Mouse (Mus musculus) limb, embryonic 15.5 days (tissue): ENCODE data around the gene Ptgs2. TPM values are rescaled to one million over a fixed set of nuclear protein-coding genes. Genes with fewer than 3 reads are reported as not detected.

ENCODE experiments used
- ATAC-seq: fragments of 200-750 bp; cut with Nextera tagmentation; 2 replicates; pipeline ENCODE4 v1.8.0; 2017; ENCODE audit warnings: low read depth, moderate TSS enrichment; ENCODE audit not compliant: insufficient number of reproducible peaks, low FRiP score, low TSS enrichment
- H3K27ac ChIP-seq: fragments of 300-500 bp; sonication (generic); 2 replicates; pipeline ENCODE4 v1.5.1; 2015; ENCODE audit warnings: moderate library complexity, mild to moderate bottlenecking, inconsistent platforms
- H3K27me3 ChIP-seq: fragments of 300-500 bp; sonication (generic); 2 replicates; pipeline ENCODE4 v1.6.1; 2015; ENCODE audit warnings: inconsistent platforms
- H3K36me3 ChIP-seq: fragments of 300-500 bp; sonication (generic); 2 replicates; pipeline ENCODE4 v1.6.1; 2015; ENCODE audit warnings: inconsistent platforms
- H3K4me1 ChIP-seq: fragments of 300-500 bp; sonication (generic); 2 replicates; pipeline ENCODE4 v1.6.1; 2015; ENCODE audit warnings: inconsistent platforms
- H3K4me2 ChIP-seq: fragments of 300-500 bp; sonication (generic); 2 replicates; pipeline ENCODE4 v1.6.1; 2015; ENCODE audit warnings: mild to moderate bottlenecking, inconsistent platforms
- H3K4me3 ChIP-seq: fragments of 300-500 bp; sonication (generic); 2 replicates; pipeline ENCODE4 v1.5.1; 2015; ENCODE audit warnings: mild to moderate bottlenecking, inconsistent platforms
- H3K9ac ChIP-seq: fragments of 300-500 bp; sonication (generic); 2 replicates; pipeline ENCODE4 v1.6.1; 2015; ENCODE audit warnings: inconsistent platforms
- H3K9me3 ChIP-seq: fragments of 300-500 bp; sonication (generic); 2 replicates; pipeline ENCODE4 v1.6.1; 2016; ENCODE audit warnings: inconsistent platforms
- WGBS: fragments of 180-500 bp; shearing (Covaris S2); methylation state at CpG from one replicate; pipeline ENCODE4 v1.1.7; 2015; 5-methylcytosine and 5-hydroxymethylcytosine counted together
- polyA plus RNA-seq: library from polyadenylated mRNA; unstranded; fragments of >200 nt; fragmentation: Nextera tagmentation; extraction: Ambion mirVana; gene quantifications from 2 replicates; pipeline ENCODE4 v1.2.1, GENCODE M21; 2015

The Ptgs2 gene
- polyA plus RNA-seq: 0.31 and 0.77 TPM in 2 replicates

DNA sequence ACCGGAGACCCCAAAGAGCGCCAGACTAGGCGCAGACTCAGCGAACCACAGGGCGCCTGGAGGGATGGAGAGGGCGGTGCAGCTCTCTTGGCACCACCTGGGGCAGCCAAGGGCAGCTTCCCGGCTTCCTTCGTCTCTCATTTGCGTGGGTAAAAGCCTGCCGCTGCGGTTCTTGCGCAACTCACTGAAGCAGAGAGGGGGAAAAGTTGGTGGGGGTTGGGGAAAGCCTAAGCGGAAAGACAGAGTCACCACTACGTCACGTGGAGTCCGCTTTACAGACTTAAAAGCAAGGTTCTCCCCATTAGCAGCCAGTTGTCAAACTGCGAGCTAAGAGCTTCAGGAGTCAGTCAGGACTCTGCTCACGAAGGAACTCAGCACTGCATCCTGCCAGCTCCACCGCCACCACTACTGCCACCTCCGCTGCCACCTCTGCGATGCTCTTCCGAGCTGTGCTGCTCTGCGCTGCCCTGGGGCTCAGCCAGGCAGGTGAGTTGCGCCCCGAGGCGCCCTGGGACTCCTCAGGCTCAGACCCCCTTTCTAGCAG is at the start of gene Ptgs2:
Gene Ptgs2, plus strand, starts transcription at position 242 of the 544 bp plus-strand sequence.
- no peaks in the 10 kb centered on the region for H3K27me3 ChIP-seq
- H3K4me1 ChIP-seq: peaks cover 11% of the 10 kb centered on the region
- H3K9ac ChIP-seq: peak within 1 kb of the TSS; percentile 26; the same call in 1 of the 2 replicates
- under 1% methylated on average over 26 of the region's 26 CpGs for WGBS
- H3K27ac ChIP-seq: no peak within 1 kb of the TSS
- no peaks in the 10 kb centered on the region for H3K9me3 ChIP-seq
- H3K36me3 ChIP-seq: no peaks in the 10 kb centered on the region
- peak within 1 kb of the TSS; percentile 80 for H3K4me2 ChIP-seq
- ATAC-seq: 0 out of 2 replicates have a peak, but pooled peaks have one; percentile 63
- H3K4me3 ChIP-seq: peak within 1 kb of the TSS; percentile 47

DNA sequence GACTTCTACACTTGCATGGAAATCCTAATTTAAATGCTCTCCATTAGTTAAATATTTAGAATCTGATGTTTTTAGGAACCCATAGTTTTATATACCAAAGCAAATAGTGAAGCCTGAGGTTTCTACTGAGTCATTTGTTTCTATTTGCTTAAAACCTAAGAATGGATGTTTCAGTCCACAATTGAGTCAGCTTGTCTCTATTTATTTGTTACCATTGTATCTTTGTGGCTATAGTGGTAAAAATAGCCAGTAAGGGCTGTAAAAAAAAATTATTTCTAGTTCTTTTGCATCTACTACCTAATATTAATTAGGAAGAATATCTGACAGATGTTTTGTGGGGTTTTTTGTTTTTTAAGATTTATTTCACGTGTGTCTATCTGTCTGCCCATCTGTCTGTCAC is 49.6 kb upstream of the Ptgs2 start:
- Histone ChIP-seq H3K9ac (no peak overlapping the region), H3K4me1 (no peaks in the 10 kb centered on the region), H3K4me2 (no peak overlapping the region), H3K4me3 (no peak overlapping the region), H3K27me3 (no peaks in the 10 kb centered on the region), H3K36me3 (no peaks in the 10 kb centered on the region), H3K27ac (no peak overlapping the region), H3K9me3 (no peaks in the 10 kb centered on the region)
- 78% methylated on average over 1 of the region's 1 CpGs for WGBS
- ATAC-seq: no peak

DNA sequence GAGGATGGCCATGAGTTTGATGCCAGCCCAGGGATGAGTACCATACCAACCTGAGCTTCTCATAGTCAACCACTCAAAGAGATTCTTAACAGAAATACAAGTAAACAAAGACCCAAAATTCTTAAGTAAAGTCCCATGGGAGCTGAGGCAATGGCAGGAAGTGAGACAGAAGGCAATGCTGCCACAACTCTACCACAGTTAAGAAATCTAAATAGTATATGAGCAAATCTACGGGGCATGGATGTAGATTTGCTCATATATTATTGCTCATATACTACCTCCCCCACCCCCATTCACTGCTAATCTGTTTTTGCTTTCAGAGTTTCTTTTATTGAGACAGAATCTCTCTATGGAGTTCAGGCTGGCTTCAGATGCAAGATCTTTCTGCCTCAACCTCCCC is 34.1 kb upstream of the Ptgs2 start:
- no peak overlapping the region for H3K4me2 ChIP-seq
- ATAC-seq: no peak
- WGBS: 91% methylated on average over 1 of the region's 1 CpGs
- H3K27ac ChIP-seq: no peak overlapping the region
- no peak overlapping the region for H3K4me3 ChIP-seq
- H3K4me1 ChIP-seq: no peaks in the 10 kb centered on the region
- no peak overlapping the region for H3K9ac ChIP-seq
- no peaks in the 10 kb centered on the region for H3K27me3 ChIP-seq
- H3K9me3 ChIP-seq: no peaks in the 10 kb centered on the region
- H3K36me3 ChIP-seq: no peaks in the 10 kb centered on the region

DNA sequence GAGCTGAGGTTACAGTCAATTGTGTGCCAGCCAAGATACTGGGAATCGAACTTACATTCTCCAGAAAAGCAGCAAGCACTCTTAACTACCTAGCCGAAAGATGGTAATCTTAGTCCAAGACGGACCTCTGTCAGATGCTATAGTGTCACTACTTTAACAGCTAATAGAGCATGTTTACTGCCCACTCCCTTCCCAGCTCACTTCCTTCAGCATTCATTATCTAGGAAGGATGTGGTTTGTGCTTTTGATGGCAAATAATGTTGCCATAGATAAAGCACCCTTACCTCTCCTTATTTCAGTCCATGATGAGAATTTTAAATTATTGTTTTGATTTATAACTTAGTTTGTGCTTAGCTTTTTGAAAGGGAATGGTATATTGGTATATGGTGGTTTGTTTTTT is 27.0 kb upstream of the Ptgs2 start:
- no peak for ATAC-seq
- Histone ChIP-seq H3K9ac (no peak overlapping the region), H3K27ac (no peak overlapping the region), H3K4me1 (no peaks in the 10 kb centered on the region), H3K27me3 (no peaks in the 10 kb centered on the region), H3K9me3 (no peaks in the 10 kb centered on the region), H3K36me3 (no peaks in the 10 kb centered on the region), H3K4me2 (no peak overlapping the region), H3K4me3 (no peak overlapping the region)
- WGBS: 83% methylated on average over 3 of the region's 3 CpGs

DNA sequence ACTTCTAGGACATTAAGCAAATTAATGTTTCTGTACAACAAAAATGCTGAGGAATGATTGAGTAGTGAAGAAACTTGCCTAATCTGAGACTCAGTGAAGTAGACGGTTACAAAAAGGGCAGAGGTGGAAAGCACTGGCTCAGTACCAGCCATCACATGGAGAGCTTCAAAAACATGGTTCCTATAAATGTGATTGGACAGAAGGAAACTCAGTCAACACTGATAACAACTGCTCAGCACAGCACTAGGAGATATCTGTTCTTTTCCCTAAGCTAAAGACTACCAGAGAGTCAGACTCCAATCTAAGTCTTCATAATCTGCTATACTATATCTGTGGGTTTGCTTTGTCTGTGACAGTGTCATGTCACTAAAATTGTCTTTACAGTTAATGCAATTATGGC is 25.2 kb upstream of the Ptgs2 start:
- WGBS: 70% methylated on average over 1 of the region's 1 CpGs
- H3K9ac ChIP-seq: no peak overlapping the region
- H3K4me1 ChIP-seq: no peaks in the 10 kb centered on the region
- ATAC-seq: no peak
- H3K4me2 ChIP-seq: no peak overlapping the region
- H3K27ac ChIP-seq: no peak overlapping the region
- H3K36me3 ChIP-seq: no peaks in the 10 kb centered on the region
- H3K4me3 ChIP-seq: no peak overlapping the region
- H3K9me3 ChIP-seq: no peaks in the 10 kb centered on the region
- H3K27me3 ChIP-seq: no peaks in the 10 kb centered on the region

DNA sequence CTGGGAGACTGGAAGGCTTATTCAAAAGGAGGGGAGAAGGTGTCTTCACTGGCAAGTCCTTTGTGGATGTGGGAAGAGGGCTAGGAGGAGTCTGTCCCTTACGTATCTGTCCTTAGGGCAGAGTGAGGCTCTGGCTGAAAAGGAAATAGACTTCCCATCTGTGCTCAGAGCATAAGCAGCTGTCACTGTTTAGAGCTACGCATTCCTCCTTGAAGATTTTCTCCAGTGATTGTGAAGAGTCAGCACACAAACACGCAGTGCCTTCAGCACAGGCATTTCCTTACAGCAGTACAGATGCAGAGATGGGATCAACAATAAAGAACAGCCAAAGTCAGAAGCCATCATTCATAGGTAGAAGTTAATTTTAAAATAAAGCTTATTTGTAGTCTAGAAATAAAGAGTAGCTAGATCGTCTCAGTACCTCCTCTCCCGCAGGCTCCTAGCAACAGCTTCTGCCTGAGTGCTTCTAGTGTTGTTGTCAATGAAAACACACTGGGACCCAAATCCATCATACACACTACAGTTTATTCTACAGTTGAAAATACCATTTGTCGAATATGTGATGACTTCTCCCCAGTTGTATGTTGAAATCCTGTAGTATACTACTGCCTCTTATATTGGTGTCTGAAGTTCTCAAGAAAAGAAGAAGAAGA is 10.7 kb upstream of the Ptgs2 start:
- 73% methylated on average over 6 of the region's 6 CpGs for WGBS
- no peak for ATAC-seq

DNA sequence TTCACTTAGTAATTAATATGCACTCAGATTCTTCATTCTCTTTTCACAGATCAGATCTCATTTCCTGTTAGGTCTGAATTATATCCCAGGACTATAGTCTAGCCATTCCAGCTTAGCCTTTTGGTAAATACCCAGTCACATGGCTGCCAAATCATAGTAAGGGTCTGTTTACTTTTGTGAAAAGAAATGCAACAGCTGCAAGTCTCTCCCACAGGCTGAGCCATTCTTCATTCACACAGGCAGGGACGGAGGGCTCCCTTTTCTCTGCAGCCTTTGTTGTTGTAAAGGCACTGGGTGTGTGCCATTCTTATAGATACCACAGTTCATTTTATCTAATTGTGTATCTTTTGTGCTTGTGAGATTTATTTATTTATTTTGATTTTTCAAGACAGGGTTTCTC is 9.6 kb upstream of the Ptgs2 start:
- Histone ChIP-seq H3K9me3 (no peaks in the 10 kb centered on the region), H3K27ac (no peak overlapping the region), H3K4me1 (no peaks in the 10 kb centered on the region), H3K27me3 (no peaks in the 10 kb centered on the region), H3K9ac (no peak overlapping the region), H3K4me3 (no peak overlapping the region), H3K4me2 (no peak overlapping the region), H3K36me3 (no peaks in the 10 kb centered on the region)
- 69% methylated on average over 1 of the region's 1 CpGs for WGBS
- ATAC-seq: no peak

More for the DNA sequence above, 10.7 kb upstream of the Ptgs2 start:
- Histone ChIP-seq H3K4me2 (no peak overlapping the region), H3K36me3 (no peaks in the 10 kb centered on the region), H3K27ac (no peak overlapping the region), H3K4me1 (no peaks in the 10 kb centered on the region), H3K9ac (no peak overlapping the region), H3K4me3 (no peak overlapping the region), H3K27me3 (no peaks in the 10 kb centered on the region), H3K9me3 (no peaks in the 10 kb centered on the region)

DNA sequence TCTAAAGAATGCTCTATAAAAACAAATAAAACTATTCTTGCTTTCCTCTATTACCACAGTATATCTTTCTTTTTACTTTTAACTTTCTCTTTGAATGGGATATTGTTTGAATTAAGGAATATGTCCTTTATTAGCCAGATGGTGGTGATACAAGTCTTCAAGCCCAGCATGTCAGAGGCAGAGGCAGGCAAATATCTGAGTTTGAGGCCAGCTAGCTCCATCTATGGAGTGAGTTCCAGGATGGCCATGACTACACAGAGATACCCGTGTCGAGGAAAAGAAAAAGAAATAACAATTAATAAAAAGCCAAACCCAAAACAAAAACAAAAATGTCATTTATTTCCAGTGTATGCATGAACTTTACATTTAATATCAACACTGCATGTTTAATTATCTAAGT is 2.8 kb upstream of the Ptgs2 start:
- Histone ChIP-seq H3K9ac (no peak overlapping the region), H3K9me3 (no peaks in the 10 kb centered on the region), H3K27ac (no peak overlapping the region), H3K4me3 (no peak overlapping the region), H3K4me1 (peaks cover 11% of the 10 kb centered on the region), H3K4me2 (no peak overlapping the region), H3K36me3 (no peaks in the 10 kb centered on the region), H3K27me3 (no peaks in the 10 kb centered on the region)
- ATAC-seq: no peak
- 85% methylated on average over 2 of the region's 2 CpGs for WGBS

DNA sequence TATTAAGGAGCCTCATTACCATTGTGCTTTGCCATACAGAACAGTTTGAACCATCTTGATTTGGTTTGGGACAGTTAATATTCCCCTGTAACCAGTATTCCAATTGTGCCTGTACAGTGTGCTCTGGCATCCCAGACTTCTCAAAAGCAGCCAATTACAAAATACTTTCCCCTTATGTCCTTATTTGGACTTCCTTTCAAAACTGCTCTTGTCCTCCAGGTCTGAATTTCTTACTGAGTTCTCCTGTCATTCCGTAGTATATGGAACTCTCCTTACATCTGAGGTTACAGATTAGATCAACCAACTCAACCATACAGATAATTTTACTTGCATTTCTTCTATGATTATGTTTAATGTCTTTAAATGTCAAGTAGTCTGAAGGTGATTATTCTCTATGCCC is 2.1 kb upstream of the Ptgs2 start:
- Histone ChIP-seq H3K9me3 (no peaks in the 10 kb centered on the region), H3K4me2 (no peak overlapping the region), H3K4me1 (peaks cover 11% of the 10 kb centered on the region), H3K27ac (no peak overlapping the region), H3K36me3 (no peaks in the 10 kb centered on the region), H3K9ac (no peak overlapping the region), H3K27me3 (no peaks in the 10 kb centered on the region), H3K4me3 (no peak overlapping the region)
- no peak for ATAC-seq
- 48% methylated on average over 1 of the region's 1 CpGs for WGBS

DNA sequence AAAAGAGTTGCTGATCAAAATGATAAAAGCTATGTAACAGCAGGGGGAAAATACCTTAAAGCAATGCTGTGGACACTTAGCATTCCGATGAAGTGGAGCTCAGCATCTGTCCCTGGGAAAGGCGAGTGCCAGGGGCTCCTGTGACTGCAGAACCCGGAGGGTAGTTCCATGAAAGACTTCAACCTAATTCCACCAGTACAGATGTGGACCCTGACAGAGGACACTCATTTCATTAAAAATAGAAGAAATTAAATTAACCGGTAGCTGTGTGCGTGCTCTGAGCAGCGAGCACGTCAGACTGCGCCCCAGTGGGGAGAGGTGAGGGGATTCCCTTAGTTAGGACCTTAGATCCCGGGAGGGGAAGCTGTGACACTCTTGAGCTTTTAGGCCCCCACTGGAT is 457 bp upstream of the Ptgs2 start:
- peak overlapping the region; percentile 80 for H3K4me2 ChIP-seq
- no peaks in the 10 kb centered on the region for H3K9me3 ChIP-seq
- peak overlapping the region; percentile 26; the same call in 1 of the 2 replicates for H3K9ac ChIP-seq
- H3K27me3 ChIP-seq: no peaks in the 10 kb centered on the region
- H3K4me3 ChIP-seq: peak overlapping the region; percentile 47
- H3K27ac ChIP-seq: no peak overlapping the region
- 4% methylated on average over 9 of the region's 9 CpGs for WGBS
- no peak for ATAC-seq
- peaks cover 11% of the 10 kb centered on the region for H3K4me1 ChIP-seq
- H3K36me3 ChIP-seq: no peaks in the 10 kb centered on the region

DNA sequence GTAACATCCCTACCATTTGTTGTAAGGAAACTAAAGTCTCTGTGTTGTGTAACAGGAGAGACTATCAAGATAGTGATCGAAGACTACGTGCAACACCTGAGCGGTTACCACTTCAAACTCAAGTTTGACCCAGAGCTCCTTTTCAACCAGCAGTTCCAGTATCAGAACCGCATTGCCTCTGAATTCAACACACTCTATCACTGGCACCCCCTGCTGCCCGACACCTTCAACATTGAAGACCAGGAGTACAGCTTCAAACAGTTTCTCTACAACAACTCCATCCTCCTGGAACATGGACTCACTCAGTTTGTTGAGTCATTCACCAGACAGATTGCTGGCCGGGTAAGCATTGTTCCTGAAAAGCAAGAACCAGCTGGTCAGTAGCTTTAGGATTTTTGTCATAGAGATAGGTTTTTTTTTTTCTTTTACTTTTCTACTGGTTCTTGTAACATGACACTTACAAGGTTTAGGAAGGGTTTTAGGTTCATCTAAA is 4.4 kb downstream of the Ptgs2 start:
- Histone ChIP-seq H3K27ac (no peak overlapping the region), H3K27me3 (no peaks in the 10 kb centered on the region), H3K4me1 (peaks cover 10% of the 10 kb centered on the region), H3K9me3 (no peaks in the 10 kb centered on the region), H3K36me3 (no peaks in the 10 kb centered on the region), H3K4me3 (no peak overlapping the region), H3K9ac (no peak overlapping the region), H3K4me2 (no peak overlapping the region)
- no peak for ATAC-seq
- 86% methylated on average over 6 of the region's 6 CpGs for WGBS

DNA sequence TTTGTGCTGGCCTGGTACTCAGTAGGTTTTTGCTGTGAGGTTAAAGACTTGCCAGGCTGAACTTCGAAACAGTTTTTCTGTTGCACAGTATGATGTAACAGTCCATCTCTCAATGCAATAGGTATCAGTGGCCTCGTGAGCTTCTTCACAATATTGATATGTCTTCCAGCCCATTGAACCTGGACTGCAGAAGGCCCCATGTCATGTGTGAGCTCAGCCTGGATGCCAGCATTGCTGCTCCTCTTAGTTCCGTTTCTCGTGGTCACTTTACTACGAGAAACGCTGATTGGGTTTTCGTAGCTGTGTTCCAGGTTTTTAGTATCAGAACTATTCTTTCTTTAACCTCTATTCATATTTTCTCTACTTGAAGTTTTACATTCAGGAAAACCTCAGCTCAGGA is 6.9 kb downstream of the Ptgs2 start:
- Histone ChIP-seq H3K4me2 (no peak overlapping the region), H3K9me3 (no peaks in the 10 kb centered on the region), H3K4me3 (no peak overlapping the region), H3K4me1 (no peaks in the 10 kb centered on the region), H3K27ac (no peak overlapping the region), H3K9ac (no peak overlapping the region), H3K36me3 (no peaks in the 10 kb centered on the region), H3K27me3 (no peaks in the 10 kb centered on the region)
- ATAC-seq: no peak
- WGBS: 93% methylated on average over 7 of the region's 7 CpGs
